8 mouse cellular contexts compared by ENCODE assay signal in genomic region chr14:46759970-46760354, GRCm38 (mm10). TPM values are rescaled to one million over a fixed set of nuclear protein-coding genes. Genes with fewer than 3 reads are reported as not detected.
DNase-seq lines count a peak whose midpoint lies in the region; ATAC-seq and TF ChIP-seq lines count a peak whose summit lies in the region.

No protein-coding gene starts in this region.

- peaks cover 4% of the 10 kb centered on the region; the same call in 1 of the 2 replicates for H3K4me1 ChIP-seq in heart, embryonic 11.5 days (ENCODE audit: control insufficient read depth, insufficient read depth, low read length)
- H3K4me1 ChIP-seq in MEL (ENCODE audit: control insufficient read depth in 1 of 2, insufficient read depth in 2 of 2, low read length in 2 of 2): 0 out of 4 replicates have a peak, but pooled peaks cover 0 to 5% of the 10 kb centered on the region in 2 experiments
- no peaks in the 10 kb centered on the region for H3K4me1 ChIP-seq in hindbrain, embryonic 14.5 days (replicated peaks; ENCODE audit: control insufficient read depth, insufficient read depth, low read length)
- H3K4me1 ChIP-seq in midbrain, embryonic 10.5 days: peaks cover 17% of the 10 kb centered on the region
- no peaks in the 10 kb centered on the region for H3K4me1 ChIP-seq in kidney, adult 2 months (ENCODE audit: control insufficient read depth, insufficient read depth, low read length)

- no peak for DNase-seq in heart, postnatal 4 days
- DNase-seq in MEL (ENCODE audit: low read depth, low spot score): no peak
- DNase-seq in hindbrain, embryonic 14.5 days (ENCODE audit: low spot score): no peak
- DNase-seq in midbrain, embryonic 10.5 days (ENCODE audit: low spot score): no peak
- no peak for DNase-seq in urinary bladder, adult 18-20 months (ENCODE audit: low spot score in 2 of 2)
- no peak for DNase-seq in embryo, embryonic 10 days (ENCODE audit: low spot score)
- no peak for DNase-seq in kidney, adult 2 months

- H3K9me3 ChIP-seq in heart, embryonic 11.5 days (replicated peaks; ENCODE audit: control insufficient read depth, low read length): no peaks in the 10 kb centered on the region
- H3K9me3 ChIP-seq in MEL (replicated peaks; ENCODE audit: insufficient read depth, low read length): no peaks in the 10 kb centered on the region
- H3K9me3 ChIP-seq in hindbrain, embryonic 14.5 days (ENCODE audit: control insufficient read depth, low read length): no peaks in the 10 kb centered on the region
- no peaks in the 10 kb centered on the region for H3K9me3 ChIP-seq in midbrain, embryonic 10.5 days (replicated peaks)

- peak overlapping the region; percentile 95 for H3K4me2 ChIP-seq in heart, embryonic 11.5 days
- H3K4me2 ChIP-seq in hindbrain, embryonic 14.5 days (replicated peaks): peak overlapping the region; percentile 82

- no peak for ATAC-seq in heart, embryonic 11.5 days (replicated peaks; ENCODE audit: insufficient number of reproducible peaks, low FRiP score, low TSS enrichment)
- no peak for ATAC-seq in hindbrain, embryonic 14.5 days (ENCODE audit: low FRiP score)

- no peak overlapping the region for H3K9ac ChIP-seq in heart, embryonic 11.5 days (ENCODE audit: low read depth, low read length)
- H3K9ac ChIP-seq in MEL (ENCODE audit: control insufficient read depth, low read depth, low read length, poor library complexity, severe bottlenecking): no peak overlapping the region
- H3K9ac ChIP-seq in hindbrain, embryonic 14.5 days: no peak overlapping the region

- no peaks in the 10 kb centered on the region for H3K27me3 ChIP-seq in heart, embryonic 11.5 days (ENCODE audit: control insufficient read depth, insufficient read depth, low read length)
- H3K27me3 ChIP-seq in MEL (ENCODE audit: control insufficient read depth in 1 of 2, insufficient read depth in 2 of 2, low read length in 2 of 2): no peaks in the 10 kb centered on the region
- H3K27me3 ChIP-seq in hindbrain, embryonic 14.5 days (ENCODE audit: control insufficient read depth, insufficient read depth, low read length): no peaks in the 10 kb centered on the region
- H3K27me3 ChIP-seq in midbrain, embryonic 10.5 days (ENCODE audit: low read depth, poor library complexity, severe bottlenecking): no peaks in the 10 kb centered on the region
- H3K27me3 ChIP-seq in kidney, adult 2 months (replicated peaks; ENCODE audit: control insufficient read depth, insufficient read depth, low read length): no peaks in the 10 kb centered on the region

- TF ChIP-seq RAD21 in MEL (IDR thresholded peaks at IDR 0.05; ENCODE audit: low read depth, low read length): no peak

- no peak for TF ChIP-seq EP300 in MEL (IDR thresholded peaks at IDR 0.05; ENCODE audit: low read depth in 1 of 2, low read length in 2 of 2)

- no peak for TF ChIP-seq POLR2A in MEL (IDR thresholded peaks at IDR 0.05; ENCODE audit: control insufficient read depth in 1 of 2, insufficient read depth in 1 of 2, low read depth in 1 of 2, low read length in 2 of 2, poor library complexity in 1 of 2)
- no peak for TF ChIP-seq POLR2A in kidney, adult 2 months (IDR thresholded peaks at IDR 0.05; ENCODE audit: low read depth, low read length)

- H3K36me3 ChIP-seq in heart, embryonic 11.5 days (ENCODE audit: control insufficient read depth, insufficient read depth, low read length): no peaks in the 10 kb centered on the region
- H3K36me3 ChIP-seq in MEL (ENCODE audit: control insufficient read depth in 1 of 2, insufficient read depth in 2 of 2, low read length in 2 of 2): peaks cover 0 to 4% of the 10 kb centered on the region in 2 experiments; a peak in 2 of 4 replicates
- H3K36me3 ChIP-seq in hindbrain, embryonic 14.5 days (replicated peaks; ENCODE audit: control insufficient read depth, insufficient read depth): no peaks in the 10 kb centered on the region
- peaks cover 16% of the 10 kb centered on the region for H3K36me3 ChIP-seq in midbrain, embryonic 10.5 days
- H3K36me3 ChIP-seq in kidney, adult 2 months (ENCODE audit: control insufficient read depth, insufficient read depth, low read length): no peaks in the 10 kb centered on the region

- H3K4me3 ChIP-seq in heart, embryonic 11.5 days (ENCODE audit: low read depth, low read length): peak overlapping the region; percentile 83
- H3K4me3 ChIP-seq in MEL (ENCODE audit: control insufficient read depth in 1 of 2, insufficient read depth in 1 of 2, low read depth in 2 of 2, low read length in 2 of 2): peak overlapping the region; percentile 24 to 62; a peak in 3 of 4 replicates
- H3K4me3 ChIP-seq in hindbrain, embryonic 14.5 days (replicated peaks; ENCODE audit: low read length): peak overlapping the region; percentile 63
- H3K4me3 ChIP-seq in midbrain, embryonic 10.5 days: peak overlapping the region; percentile 83
- no peak overlapping the region for H3K4me3 ChIP-seq in kidney, adult 2 months (ENCODE audit: insufficient read depth, low read depth, low read length)

- peaks cover 2% of the 10 kb centered on the region; the same call in 1 of the 2 replicates for H3K79me2 ChIP-seq in MEL (ENCODE audit: control insufficient read depth, insufficient read depth, low read length, poor library complexity)

- no peak overlapping the region for H3K27ac ChIP-seq in heart, embryonic 11.5 days (ENCODE audit: low read depth, low read length)
- no peak overlapping the region for H3K27ac ChIP-seq in MEL (ENCODE audit: control insufficient read depth, low read depth, low read length)
- no peak overlapping the region for H3K27ac ChIP-seq in hindbrain, embryonic 14.5 days
- H3K27ac ChIP-seq in midbrain, embryonic 10.5 days (replicated peaks): peak overlapping the region; percentile 89; the same call in 1 of the 2 replicates
- no peak overlapping the region for H3K27ac ChIP-seq in kidney, adult 2 months (ENCODE audit: insufficient read depth, low read depth, low read length)

- TF ChIP-seq CTCF in MEL (IDR thresholded peaks at IDR 0.05 in 2 of 3, conservative IDR thresholded peaks at IDR 0.05 in 1 of 3; ENCODE audit: control insufficient read depth in 1 of 3, insufficient read depth in 1 of 3, low read depth in 2 of 3, low read length in 3 of 3, poor library complexity in 1 of 3, severe bottlenecking in 1 of 3): no peak
- TF ChIP-seq CTCF in kidney, adult 2 months (conservative IDR thresholded peaks at IDR 0.05; ENCODE audit: insufficient read depth, insufficient read length, low read depth, low read length): no peak

- under 1% methylated on average over 7 of the region's 7 CpGs for WGBS in heart, embryonic 11.5 days (ENCODE audit: insufficient replicate concordance)
- WGBS in hindbrain, embryonic 14.5 days: 3% methylated on average over 7 of the region's 7 CpGs
- WGBS in midbrain, embryonic 10.5 days: 2% methylated on average over 7 of the region's 7 CpGs
- 2% methylated on average over 7 of the region's 7 CpGs for WGBS in kidney, adult 2 months

TF ChIP-seq in MEL, 35 proteins besides CTCF, POLR2A, EP300 and RAD21:
- TF ChIP-seq MAX (IDR thresholded peaks at IDR 0.05; ENCODE audit: low read length) (no peak), CHD2 (IDR thresholded peaks at IDR 0.05; ENCODE audit: low read length) (no peak), GABPA (IDR thresholded peaks at IDR 0.05; ENCODE audit: low read depth, low read length) (no peak), SMC3 (IDR thresholded peaks at IDR 0.05; ENCODE audit: low read depth, low read length) (no peak), E2F4 (IDR thresholded peaks at IDR 0.05; ENCODE audit: borderline replicate concordance, low read depth, low read length) (no peak), POLR2AphosphoS5 (IDR thresholded peaks at IDR 0.05; ENCODE audit: borderline replicate concordance, low read depth, low read length) (no peak), ZNF384 (IDR thresholded peaks at IDR 0.05; ENCODE audit: low read depth, low read length) (no peak), MXI1 (IDR thresholded peaks at IDR 0.05; ENCODE audit: low read depth, low read length) (no peak), UBTF (IDR thresholded peaks at IDR 0.05; ENCODE audit: borderline replicate concordance, insufficient read depth, low read depth, low read length) (no peak), SIN3A (IDR thresholded peaks at IDR 0.05; ENCODE audit: low read length) (no peak), MYC (IDR thresholded peaks at IDR 0.05; ENCODE audit: low read depth, low read length) (no peak), CHD1 (IDR thresholded peaks at IDR 0.05; ENCODE audit: low read depth, low read length) (no peak), TAL1 (IDR thresholded peaks at IDR 0.05; ENCODE audit: low read length) (no peak), TBP (IDR thresholded peaks at IDR 0.05; ENCODE audit: low read depth, low read length) (no peak), RCOR1 (IDR thresholded peaks at IDR 0.05; ENCODE audit: low read depth, low read length) (no peak), POLR2AphosphoS2 (IDR thresholded peaks at IDR 0.05; ENCODE audit: low read length) (no peak; the same call in 1 of the 2 replicates), ZMIZ1 (IDR thresholded peaks at IDR 0.05; ENCODE audit: low read depth, low read length) (no peak), MEF2A (IDR thresholded peaks at IDR 0.05; ENCODE audit: extremely low read depth, insufficient replicate concordance, low read depth, low read length, poor library complexity, severe bottlenecking) (no peak), USF1 (IDR thresholded peaks at IDR 0.05; ENCODE audit: low read depth, low read length) (no peak)

RNA-seq across cellular contexts. Expression of gene Cdkn3, which starts 0.4 kb away (rescaled TPM):
- 45.4 and 59.4 TPM in 2 replicates for polyA plus RNA-seq in heart, embryonic 11.5 days (2014; fragmentation: Nextera tagmentation; extraction: Ambion mirVana)
- 10 to 100 TPM; 25.0 to 30.7 TPM for total RNA-seq in heart, postnatal 4 days (2021)
- 15.7 and 17.6 TPM in 2 replicates for total RNA-seq in MEL (2012; rRNA removed)
- 10 to 100 TPM in 1 of 2 experiments, not detected in 1; 19.6 TPM for polyA plus RNA-seq in MEL (2012; ENCODE audit: insufficient read depth in 1 of 2, insufficient read length in 2 of 2, low read depth in 1 of 2, low replicate concordance in 2 of 2, missing spikeins in 1 of 2)
- 10.9 and 12.9 TPM in 2 replicates for polyA plus RNA-seq in hindbrain, embryonic 14.5 days (2014; fragmentation: Nextera tagmentation; extraction: Ambion mirVana)
- polyA plus RNA-seq in midbrain, embryonic 10.5 days (2016; fragmentation: Nextera tagmentation; extraction: Ambion mirVana): 51.4 and 56.5 TPM in 2 replicates
- 0.31 and 0.57 TPM in 2 replicates for polyA plus RNA-seq in kidney, adult 2 months (2012; rRNA removed)

RNA-seq across cellular contexts. Expression of gene Cnih1, which starts 28.2 kb away (rescaled TPM):
- polyA plus RNA-seq in heart, embryonic 11.5 days (2014; fragmentation: Nextera tagmentation; extraction: Ambion mirVana): 188 and 201 TPM in 2 replicates
- total RNA-seq in heart, postnatal 4 days (2021): 10 to 100 TPM; 78.8 to 81.1 TPM
- 49.3 and 50.6 TPM in 2 replicates for total RNA-seq in MEL (2012; rRNA removed)
- polyA plus RNA-seq in MEL (2012; ENCODE audit: insufficient read depth in 1 of 2, insufficient read length in 2 of 2, low read depth in 1 of 2, low replicate concordance in 2 of 2, missing spikeins in 1 of 2): 100 to 1,000 TPM in 1 of 2 experiments, not detected in 1; 155 TPM
- 212 and 215 TPM in 2 replicates for polyA plus RNA-seq in hindbrain, embryonic 14.5 days (2014; fragmentation: Nextera tagmentation; extraction: Ambion mirVana)
- polyA plus RNA-seq in midbrain, embryonic 10.5 days (2016; fragmentation: Nextera tagmentation; extraction: Ambion mirVana): 208 and 222 TPM in 2 replicates
- polyA plus RNA-seq in kidney, adult 2 months (2012; rRNA removed): 66.1 and 71.4 TPM in 2 replicates
